ENCODE assay signal across 15 mouse cellular contexts in the genomic region with DNA sequence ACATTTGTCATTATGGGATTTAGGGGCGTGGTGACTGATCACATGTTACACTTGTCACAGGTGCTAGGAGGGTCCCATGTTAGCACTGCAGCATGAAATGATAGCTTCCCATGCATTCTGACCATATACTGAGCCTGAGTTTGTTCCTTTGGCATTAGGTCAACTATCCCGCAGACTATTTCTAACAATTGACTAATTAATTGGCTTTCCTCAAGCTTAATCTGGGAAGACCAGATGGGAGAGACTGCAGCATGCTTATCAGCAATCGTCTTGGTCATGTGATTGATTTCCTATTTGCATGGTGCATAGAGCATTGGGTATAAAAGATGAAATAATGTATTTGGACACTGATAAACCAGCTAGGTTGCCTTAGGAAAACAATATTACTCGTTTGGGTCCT.
A peak's percentile ranks its signal among the peaks of the same experiment; 100 is the strongest.
DNase-seq lines count a peak whose midpoint lies in the region; ATAC-seq and TF ChIP-seq lines count a peak whose summit lies in the region.
"Had no signal": no experiment of that assay in that cellular context is flagged by ENCODE, and none has a peak within 500 bp of the region (broad histone marks: within the 10 kb centered on the region; RNA-seq: fewer than 3 reads in every experiment).

No protein-coding gene starts in this region.

- H3K4me1 ChIP-seq in heart, embryonic 10.5 days: peaks cover 6% of the 10 kb centered on the region
- no peaks in the 10 kb centered on the region for H3K4me1 ChIP-seq in G1E (ENCODE audit: insufficient read depth, low read depth, low read length)
- H3K4me1 ChIP-seq: embryonic facial prominence, embryonic 10.5 days; embryonic facial prominence, embryonic 12.5 days; forebrain, embryonic 13.5 days had no signal

- 75% methylated on average over 4 of the region's 4 CpGs for WGBS in heart, embryonic 10.5 days

- no peak for TF ChIP-seq CTCF in G1E (IDR thresholded peaks at IDR 0.05; ENCODE audit: low read depth, low read length)

- H3K4me3 ChIP-seq in heart, embryonic 10.5 days: no peak overlapping the region
- no peak overlapping the region for H3K4me3 ChIP-seq in G1E (ENCODE audit: low read depth, low read length)
- H3K4me3 ChIP-seq: embryonic facial prominence, embryonic 10.5 days; embryonic facial prominence, embryonic 12.5 days; forebrain, embryonic 13.5 days; forebrain, embryonic 15.5 days had no signal

- peak; percentile 34 to 54 for DNase-seq in cerebellum, postnatal 10 days
- DNase-seq in cerebellum, postnatal 4 days (ENCODE audit: low spot score in 2 of 2): no peak
- peak; percentile 13 for DNase-seq in heart, embryonic 10.5 days (ENCODE audit: low spot score)
- no peak for DNase-seq in heart, postnatal 36 days
- no peak for DNase-seq in G1E (ENCODE audit: low spot score)
- DNase-seq: B cell, adult 2 months; forebrain, postnatal 0 days had no signal

- peak; percentile 28; the same call in 1 of the 2 replicates for ATAC-seq in G1E (ENCODE audit: extremely low read depth, insufficient number of reproducible peaks, low FRiP score, poor library complexity, severe bottlenecking)
- no peak for ATAC-seq in megakaryocyte progenitor cell, adult 5-6 weeks (replicated peaks; ENCODE audit: poor library complexity)
- ATAC-seq: activated CD4-positive, CD25-positive, alpha-beta regulatory T cell, adult 4 months; CD4-positive, CD25-positive, alpha-beta regulatory T cell, adult 4 months; forebrain, embryonic 13.5 days; forebrain, embryonic 15.5 days; forebrain, postnatal 0 days; Patski had no signal

- no peaks in the 10 kb centered on the region for H3K9me3 ChIP-seq in heart, embryonic 10.5 days
- no peaks in the 10 kb centered on the region for H3K9me3 ChIP-seq in G1E (replicated peaks)
- H3K9me3 ChIP-seq: embryonic facial prominence, embryonic 10.5 days; embryonic facial prominence, embryonic 12.5 days; forebrain, embryonic 13.5 days; forebrain, embryonic 15.5 days had no signal

- no peaks in the 10 kb centered on the region for H3K36me3 ChIP-seq in heart, embryonic 10.5 days
- no peaks in the 10 kb centered on the region for H3K36me3 ChIP-seq in G1E (replicated peaks)
- H3K36me3 ChIP-seq: embryonic facial prominence, embryonic 10.5 days; embryonic facial prominence, embryonic 12.5 days; forebrain, embryonic 15.5 days had no signal

- H3K27me3 ChIP-seq in heart, embryonic 10.5 days (ENCODE audit: insufficient read depth, poor library complexity, severe bottlenecking): no peaks in the 10 kb centered on the region
- H3K27me3 ChIP-seq in G1E (ENCODE audit: insufficient read depth, low read length): peaks cover 7% of the 10 kb centered on the region
- H3K27me3 ChIP-seq: embryonic facial prominence, embryonic 12.5 days; forebrain, embryonic 13.5 days; forebrain, embryonic 15.5 days had no signal

- intact Hi-C loops in heart, postnatal 36 days (cut with DNase I): no loop called here

- no peak overlapping the region for H3K27ac ChIP-seq in heart, embryonic 10.5 days
- H3K27ac ChIP-seq: embryonic facial prominence, embryonic 10.5 days; embryonic facial prominence, embryonic 12.5 days; forebrain, embryonic 13.5 days; forebrain, embryonic 15.5 days had no signal

Comparison
In these comparisons a context has a peak if more than half of its experiments do, and no peak if none do; other contexts are left out.
1. DNase-seq: peak in cerebellum, postnatal 10 days (2 of 2) and heart, embryonic 10.5 days (single experiment); none in cerebellum, postnatal 4 days (0 of 2), heart, postnatal 36 days (0 of 2) and G1E (single experiment).